Comparison of ENCODE assay signal across 15 mouse cellular contexts in the genomic region with DNA sequence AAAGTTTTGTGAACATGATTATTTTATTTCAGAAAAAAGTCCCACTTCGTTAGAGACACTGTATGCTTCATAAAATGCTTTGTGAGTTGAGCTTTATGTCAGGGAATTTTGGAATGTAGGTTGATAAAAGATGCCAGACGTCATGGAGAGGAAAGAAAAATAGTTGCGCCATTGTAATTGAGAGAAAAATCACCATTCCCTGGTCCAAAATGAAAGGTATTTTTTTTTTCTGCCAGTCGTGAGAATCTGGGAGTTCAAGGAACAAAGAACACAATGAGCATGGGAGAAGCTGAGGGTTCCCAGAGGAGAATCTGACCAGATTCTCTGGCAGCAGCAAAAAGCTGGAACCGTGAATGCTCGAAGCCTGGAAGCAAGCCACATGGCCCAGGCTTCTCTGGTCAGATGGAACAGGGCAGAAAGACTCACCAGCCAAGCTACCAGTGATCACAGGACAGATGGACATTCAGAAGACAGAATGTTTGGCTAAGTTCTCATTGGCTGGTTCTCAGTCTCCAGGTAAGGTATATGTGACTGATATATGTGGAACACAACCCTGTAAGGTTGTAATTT.
DNase-seq lines count a peak whose midpoint lies in the region; ATAC-seq and TF ChIP-seq lines count a peak whose summit lies in the region.
"Had no signal": no experiment of that assay in that cellular context is flagged by ENCODE, and none has a peak within 500 bp of the region (broad histone marks: within the 10 kb centered on the region; RNA-seq: fewer than 3 reads in every experiment).

No protein-coding gene starts in this region.

- no peaks in the 10 kb centered on the region for H3K36me3 ChIP-seq in hindbrain, embryonic 15.5 days
- no peaks in the 10 kb centered on the region for H3K36me3 ChIP-seq in hindbrain, embryonic 12.5 days
- H3K36me3 ChIP-seq in midbrain, postnatal 0 days (ENCODE audit: insufficient read depth, low read length): no peaks in the 10 kb centered on the region
- no peaks in the 10 kb centered on the region for H3K36me3 ChIP-seq in midbrain, embryonic 13.5 days
- H3K36me3 ChIP-seq in liver, embryonic 11.5 days (ENCODE audit: control insufficient read depth, insufficient read depth, low read length): no peaks in the 10 kb centered on the region
- H3K36me3 ChIP-seq: embryonic facial prominence, embryonic 12.5 days; forebrain, embryonic 15.5 days; heart, embryonic 10.5 days; hindbrain, embryonic 13.5 days had no signal

- no peak overlapping the region for H3K4me2 ChIP-seq in hindbrain, embryonic 15.5 days
- H3K4me2 ChIP-seq in hindbrain, embryonic 12.5 days (replicated peaks): no peak overlapping the region
- H3K4me2 ChIP-seq in midbrain, postnatal 0 days (ENCODE audit: low read depth, low read length, poor library complexity, severe bottlenecking): no peak overlapping the region
- no peak overlapping the region for H3K4me2 ChIP-seq in midbrain, embryonic 13.5 days (replicated peaks)
- H3K4me2 ChIP-seq in liver, embryonic 11.5 days: no peak overlapping the region
- H3K4me2 ChIP-seq: embryonic facial prominence, embryonic 12.5 days; forebrain, embryonic 15.5 days; hindbrain, embryonic 13.5 days had no signal

- WGBS in hindbrain, embryonic 15.5 days: 65% methylated on average over 6 of the region's 6 CpGs
- WGBS in hindbrain, embryonic 12.5 days: 71% methylated on average over 6 of the region's 6 CpGs
- WGBS in midbrain, postnatal 0 days: 62% methylated on average over 6 of the region's 6 CpGs
- whole genome bisulfite sequencing in midbrain, embryonic 13.5 days: 76% methylated on average over 6 of the region's 6 CpGs
- WGBS in liver, embryonic 11.5 days: 77% methylated on average over 6 of the region's 6 CpGs

- 0 out of 2 replicates have a peak, but pooled peaks have one; percentile 8 for ATAC-seq in hindbrain, embryonic 15.5 days (ENCODE audit: low FRiP score, low read depth)
- ATAC-seq in hindbrain, embryonic 12.5 days (ENCODE audit: low FRiP score): no peak
- no peak for ATAC-seq in midbrain, postnatal 0 days (ENCODE audit: low FRiP score)
- no peak for ATAC-seq in midbrain, embryonic 13.5 days
- no peak for ATAC-seq in liver, embryonic 11.5 days (replicated peaks; ENCODE audit: low FRiP score)
- ATAC-seq: forebrain, embryonic 15.5 days; liver, postnatal 0 days had no signal

- H3K4me3 ChIP-seq in hindbrain, embryonic 15.5 days: no peak overlapping the region
- H3K4me3 ChIP-seq in hindbrain, embryonic 12.5 days: no peak overlapping the region
- no peak overlapping the region for H3K4me3 ChIP-seq in midbrain, postnatal 0 days (ENCODE audit: low read depth, low read length)
- H3K4me3 ChIP-seq in midbrain, embryonic 13.5 days (replicated peaks): no peak overlapping the region
- no peak overlapping the region for H3K4me3 ChIP-seq in liver, embryonic 11.5 days (ENCODE audit: low read depth, low read length)
- H3K4me3 ChIP-seq: embryonic facial prominence, embryonic 12.5 days; forebrain, embryonic 15.5 days; heart, embryonic 10.5 days; hindbrain, embryonic 13.5 days had no signal

- no peak for TF ChIP-seq CTCF in midbrain, postnatal 0 days (IDR thresholded peaks at IDR 0.05)

- no peak overlapping the region for H3K9ac ChIP-seq in hindbrain, embryonic 15.5 days
- H3K9ac ChIP-seq in hindbrain, embryonic 12.5 days: no peak overlapping the region
- no peak overlapping the region for H3K9ac ChIP-seq in midbrain, postnatal 0 days (replicated peaks; ENCODE audit: low read length, poor library complexity, severe bottlenecking)
- no peak overlapping the region for H3K9ac ChIP-seq in midbrain, embryonic 13.5 days (replicated peaks)
- H3K9ac ChIP-seq in liver, embryonic 11.5 days (ENCODE audit: low read depth, low read length): no peak overlapping the region
- H3K9ac ChIP-seq: embryonic facial prominence, embryonic 12.5 days; forebrain, embryonic 15.5 days; hindbrain, embryonic 13.5 days; liver, postnatal 0 days had no signal

- peak; percentile 58 for DNase-seq in midbrain, postnatal 0 days (ENCODE audit: low spot score)
- peak; percentile 80 to 82 for DNase-seq in cerebellum, postnatal 36 days
- DNase-seq in lung, postnatal 25 days (ENCODE audit: low spot score): no peak
- DNase-seq in heart, adult 8-10 months (ENCODE audit: low spot score): no peak
- DNase-seq in liver, embryonic 11.5 days (ENCODE audit: low spot score): no peak
- DNase-seq: kidney, postnatal 14 days; liver, postnatal 0 days; thymus, postnatal 36 days had no signal

- H3K27me3 ChIP-seq in hindbrain, embryonic 15.5 days: no peaks in the 10 kb centered on the region
- H3K27me3 ChIP-seq in hindbrain, embryonic 12.5 days: no peaks in the 10 kb centered on the region
- H3K27me3 ChIP-seq in midbrain, postnatal 0 days (ENCODE audit: insufficient read depth, low read length): no peaks in the 10 kb centered on the region
- H3K27me3 ChIP-seq in midbrain, embryonic 13.5 days: no peaks in the 10 kb centered on the region
- H3K27me3 ChIP-seq in liver, embryonic 11.5 days (replicated peaks; ENCODE audit: control insufficient read depth, insufficient read depth, low read length): no peaks in the 10 kb centered on the region
- H3K27me3 ChIP-seq: embryonic facial prominence, embryonic 12.5 days; forebrain, embryonic 15.5 days; hindbrain, embryonic 13.5 days had no signal

- H3K27ac ChIP-seq in hindbrain, embryonic 15.5 days (replicated peaks): no peak overlapping the region
- H3K27ac ChIP-seq in hindbrain, embryonic 12.5 days: no peak overlapping the region
- no peak overlapping the region for H3K27ac ChIP-seq in midbrain, postnatal 0 days (ENCODE audit: low read depth, low read length)
- no peak overlapping the region for H3K27ac ChIP-seq in midbrain, embryonic 13.5 days
- H3K27ac ChIP-seq in liver, embryonic 11.5 days (ENCODE audit: low read depth, low read length): no peak overlapping the region
- H3K27ac ChIP-seq: embryonic facial prominence, embryonic 12.5 days; forebrain, embryonic 15.5 days; heart, embryonic 10.5 days; hindbrain, embryonic 13.5 days had no signal

- no peaks in the 10 kb centered on the region for H3K4me1 ChIP-seq in hindbrain, embryonic 15.5 days (replicated peaks)
- H3K4me1 ChIP-seq in hindbrain, embryonic 12.5 days: no peaks in the 10 kb centered on the region
- H3K4me1 ChIP-seq in midbrain, postnatal 0 days (ENCODE audit: insufficient read depth, low read length): no peaks in the 10 kb centered on the region
- no peaks in the 10 kb centered on the region for H3K4me1 ChIP-seq in midbrain, embryonic 13.5 days (replicated peaks)
- H3K4me1 ChIP-seq in liver, embryonic 11.5 days (replicated peaks; ENCODE audit: control insufficient read depth, insufficient read depth, low read length): no peaks in the 10 kb centered on the region
- H3K4me1 ChIP-seq: embryonic facial prominence, embryonic 12.5 days; forebrain, embryonic 15.5 days; heart, embryonic 10.5 days; hindbrain, embryonic 13.5 days had no signal

- no peaks in the 10 kb centered on the region for H3K9me3 ChIP-seq in hindbrain, embryonic 15.5 days
- no peaks in the 10 kb centered on the region for H3K9me3 ChIP-seq in hindbrain, embryonic 12.5 days (replicated peaks)
- no peaks in the 10 kb centered on the region for H3K9me3 ChIP-seq in midbrain, postnatal 0 days (ENCODE audit: low read length)
- no peaks in the 10 kb centered on the region for H3K9me3 ChIP-seq in midbrain, embryonic 13.5 days
- no peaks in the 10 kb centered on the region for H3K9me3 ChIP-seq in liver, embryonic 11.5 days (ENCODE audit: control insufficient read depth, low read length)
- H3K9me3 ChIP-seq: embryonic facial prominence, embryonic 12.5 days; forebrain, embryonic 15.5 days; heart, embryonic 10.5 days; hindbrain, embryonic 13.5 days had no signal

Comparison
In these comparisons a context has a peak if more than half of its experiments do, and no peak if none do; other contexts are left out.
1. DNase-seq: peak in midbrain, postnatal 0 days (single experiment) and cerebellum, postnatal 36 days (2 of 2); none in lung, postnatal 25 days (single experiment), heart, adult 8-10 months (single experiment) and liver, embryonic 11.5 days (single experiment).